Mouse (Mus musculus) splenic B cell, adult 2 months (primary cell): ENCODE data around the gene Synpo2.

Source experiments
- DNase-seq: peaks from one replicate; pipeline ENCODE4 v3.0.0-alpha.2; 2011; ENCODE audit warnings: low read depth, low spot score
- H3K27me3 ChIP-seq: 2 replicates; pipeline ENCODE4 v1.6.1; 2012; ENCODE audit warnings: mild to moderate bottlenecking, low read length, moderate library complexity, mixed read lengths; ENCODE audit not compliant: control insufficient read depth, poor library complexity, insufficient read depth, severe bottlenecking
- H3K36me3 ChIP-seq: 2 replicates; pipeline ENCODE4 v1.6.1; 2012; ENCODE audit warnings: mild to moderate bottlenecking, low read length, moderate library complexity, mixed read lengths; ENCODE audit not compliant: control insufficient read depth, poor library complexity, insufficient read depth, severe bottlenecking

The Synpo2 gene

GRCm38 (mm10) chr3:123234191-123234836 is 1.6 kb downstream of the Synpo2 start:
- peak; percentile 19 for DNase-seq

DNA sequence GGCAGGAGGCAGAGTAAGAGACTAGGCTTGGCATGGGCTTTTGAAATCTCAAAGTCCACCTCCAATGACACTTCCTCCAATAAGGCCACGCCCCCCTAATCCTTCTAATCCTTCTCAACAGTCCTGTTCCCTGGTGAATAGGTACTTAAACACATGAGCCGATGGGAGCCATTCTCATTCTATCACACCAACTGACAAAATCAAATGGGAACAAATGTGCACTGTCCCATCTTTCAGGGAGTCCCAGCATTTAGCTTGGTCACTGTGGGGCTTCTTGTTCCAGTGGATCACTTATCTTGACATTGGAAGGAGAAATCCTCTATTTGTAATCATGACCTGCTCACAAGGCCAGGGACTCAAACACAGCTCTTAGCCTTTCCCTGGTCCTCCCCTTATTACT is 4.3 kb downstream of the Synpo2 start:
- Histone ChIP-seq H3K36me3 (no peaks in the 10 kb centered on the region), H3K27me3 (no peaks in the 10 kb centered on the region)
- no peak for DNase-seq

More at GRCm38 (mm10) chr3:123234191-123234836, 1.6 kb downstream of the Synpo2 start:
- Histone ChIP-seq H3K36me3 (no peaks in the 10 kb centered on the region), H3K27me3 (no peaks in the 10 kb centered on the region)

DNA sequence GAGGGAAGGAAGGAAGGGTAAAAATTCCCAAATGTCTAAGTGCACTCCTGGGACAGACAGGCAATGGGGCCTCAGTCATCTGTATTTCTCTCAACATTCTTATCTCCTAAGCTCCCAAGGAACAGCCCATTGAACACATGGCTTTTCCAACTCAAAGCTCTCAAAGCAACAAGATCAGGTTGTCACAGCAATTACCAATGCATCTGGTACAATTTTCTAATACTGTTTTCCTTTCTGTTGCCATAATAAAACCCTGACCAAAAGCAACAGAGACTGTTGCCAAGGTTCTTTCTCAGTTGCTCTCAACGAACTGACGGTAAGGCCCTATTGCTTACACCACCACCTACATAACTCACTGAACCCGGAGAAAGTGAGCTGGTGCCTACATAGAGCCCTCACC is 8.7 kb downstream of the Synpo2 start:
- Histone ChIP-seq H3K27me3 (no peaks in the 10 kb centered on the region), H3K36me3 (no peaks in the 10 kb centered on the region)
- DNase-seq, result no peak

GRCm38 (mm10) chr3:123218646-123219045 is 17.3 kb downstream of the Synpo2 start:
- no peaks in the 10 kb centered on the region for H3K27me3 ChIP-seq
- no peaks in the 10 kb centered on the region for H3K36me3 ChIP-seq
- peak; percentile 3 for DNase-seq

DNA sequence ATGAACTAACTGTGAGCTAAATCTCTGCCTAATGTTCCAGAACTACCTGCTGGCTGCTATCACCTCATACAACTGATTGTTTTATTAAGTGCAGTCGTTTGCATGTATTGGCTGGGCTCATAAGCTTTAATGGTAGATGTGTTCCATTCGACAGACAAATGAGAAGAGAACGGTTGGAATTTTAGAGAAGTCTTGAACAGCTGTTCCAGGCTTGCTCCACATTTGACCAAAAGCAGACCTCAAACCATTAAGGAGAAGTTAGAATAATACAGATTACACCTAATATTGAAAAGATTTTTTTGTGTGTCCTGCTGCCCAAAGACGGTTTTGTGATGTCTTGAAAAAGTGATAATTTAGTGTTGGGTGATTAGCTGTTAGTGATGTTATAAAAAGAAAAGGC is 27.1 kb downstream of the Synpo2 start:
- no peaks in the 10 kb centered on the region for H3K36me3 ChIP-seq
- DNase-seq, result no peak
- H3K27me3 ChIP-seq, result no peaks in the 10 kb centered on the region

- H3K36me3 ChIP-seq, result no peaks in the 10 kb centered on the region
- no peak for DNase-seq
- no peaks in the 10 kb centered on the region for H3K27me3 ChIP-seq
Measured at GRCm38 (mm10) chr3:123207386-123207785, 28.6 kb downstream of the Synpo2 start.

DNA sequence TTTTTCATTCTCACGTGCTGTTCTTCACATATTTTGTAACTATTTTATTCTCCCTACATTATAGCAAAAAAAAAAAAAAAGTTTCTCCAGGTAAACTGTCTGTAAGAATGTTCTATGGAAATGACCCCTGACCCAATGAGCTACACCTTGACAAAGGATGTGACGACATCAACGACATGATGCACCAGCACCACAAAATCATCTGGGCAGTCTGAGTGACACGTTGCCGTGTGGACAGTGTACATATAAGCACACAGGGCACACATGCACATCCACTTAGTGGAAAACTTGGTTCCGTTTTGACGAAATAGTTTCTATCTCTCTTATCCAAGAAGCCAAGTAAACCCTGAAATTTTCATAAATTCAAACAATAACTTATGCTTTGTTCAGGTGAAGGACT is 30.5 kb downstream of the Synpo2 start:
- Histone ChIP-seq H3K27me3 (no peaks in the 10 kb centered on the region), H3K36me3 (no peaks in the 10 kb centered on the region)
- DNase-seq, result no peak

DNA sequence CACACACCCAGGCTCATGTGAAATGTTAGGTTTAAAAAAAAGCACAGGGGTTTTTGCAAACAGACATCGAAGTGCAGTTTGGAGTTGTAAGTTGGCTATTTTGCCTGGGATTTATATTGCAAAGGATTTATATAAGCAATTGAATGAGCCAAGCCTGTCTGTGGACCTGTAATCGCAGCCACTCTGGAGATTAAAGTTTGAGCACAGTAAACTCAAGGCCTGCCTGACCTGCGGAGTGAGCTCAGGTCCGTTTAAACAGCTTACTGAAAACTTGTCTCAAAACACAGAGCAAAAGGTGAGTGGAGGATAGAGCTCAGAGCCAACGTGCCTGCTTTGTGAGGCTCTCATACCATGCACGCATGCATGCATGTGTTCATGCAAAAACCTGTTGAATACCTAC is 30.9 kb downstream of the Synpo2 start:
- no peak for DNase-seq
- H3K36me3 ChIP-seq, result no peaks in the 10 kb centered on the region
- no peaks in the 10 kb centered on the region for H3K27me3 ChIP-seq

- Histone ChIP-seq H3K36me3 (no peaks in the 10 kb centered on the region), H3K27me3 (no peaks in the 10 kb centered on the region)
- no peak for DNase-seq
Measured at GRCm38 (mm10) chr3:123204658-123205057, 31.3 kb downstream of the Synpo2 start.

- H3K27me3 ChIP-seq, result no peaks in the 10 kb centered on the region
- no peak for DNase-seq
- H3K36me3 ChIP-seq, result no peaks in the 10 kb centered on the region
Measured at GRCm38 (mm10) chr3:123201798-123202197, 34.2 kb downstream of the Synpo2 start.

GRCm38 (mm10) chr3:123193740-123194139 is 42.2 kb downstream of the Synpo2 start:
- DNase-seq, result no peak
- H3K36me3 ChIP-seq, result no peaks in the 10 kb centered on the region
- no peaks in the 10 kb centered on the region for H3K27me3 ChIP-seq

DNA sequence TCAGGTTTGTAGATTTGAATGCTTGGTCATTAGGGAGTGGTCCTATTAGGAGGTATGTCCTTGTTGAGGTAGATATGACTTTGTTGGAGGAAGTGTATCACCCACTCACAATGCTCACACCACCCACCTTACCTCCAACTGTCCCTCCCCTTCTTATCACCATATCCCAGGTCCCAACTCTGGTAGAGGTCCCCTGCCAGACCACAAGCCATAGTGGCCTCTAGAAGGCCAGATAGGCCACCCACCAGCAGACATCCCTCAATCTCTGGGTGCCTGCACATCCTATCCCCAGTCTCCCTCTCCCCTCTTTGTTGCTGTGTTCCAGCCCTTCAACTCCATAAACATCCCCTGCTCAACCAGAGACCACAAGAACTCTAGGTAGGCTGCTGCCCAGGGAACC is 44.3 kb downstream of the Synpo2 start:
- Histone ChIP-seq H3K27me3 (no peaks in the 10 kb centered on the region), H3K36me3 (no peaks in the 10 kb centered on the region)
- DNase-seq, result no peak

- no peak for DNase-seq
- Histone ChIP-seq H3K36me3 (no peaks in the 10 kb centered on the region), H3K27me3 (no peaks in the 10 kb centered on the region)
Measured at GRCm38 (mm10) chr3:123190329-123190728, 45.6 kb downstream of the Synpo2 start.

DNA sequence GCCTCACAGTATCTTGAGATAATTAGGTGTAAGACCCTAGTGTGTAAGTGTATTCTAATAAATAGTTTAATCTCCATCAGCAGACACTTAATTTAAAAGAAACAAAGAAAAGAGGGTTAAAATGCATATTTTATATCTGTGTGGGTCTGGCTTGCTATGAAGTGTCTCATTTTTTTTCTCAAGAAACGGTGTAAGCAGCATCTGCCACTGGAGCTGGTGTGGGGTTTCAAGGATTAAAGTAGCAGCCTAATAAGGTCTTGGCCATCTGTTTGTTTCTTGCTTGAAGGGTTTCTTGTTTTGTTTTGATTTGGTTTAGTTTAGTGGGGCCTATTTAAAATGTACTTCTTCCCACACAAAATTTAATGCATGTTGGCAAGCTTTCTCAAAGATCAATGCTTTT is 46.1 kb downstream of the Synpo2 start:
- Histone ChIP-seq H3K27me3 (no peaks in the 10 kb centered on the region), H3K36me3 (no peaks in the 10 kb centered on the region)
- no peak for DNase-seq

DNA sequence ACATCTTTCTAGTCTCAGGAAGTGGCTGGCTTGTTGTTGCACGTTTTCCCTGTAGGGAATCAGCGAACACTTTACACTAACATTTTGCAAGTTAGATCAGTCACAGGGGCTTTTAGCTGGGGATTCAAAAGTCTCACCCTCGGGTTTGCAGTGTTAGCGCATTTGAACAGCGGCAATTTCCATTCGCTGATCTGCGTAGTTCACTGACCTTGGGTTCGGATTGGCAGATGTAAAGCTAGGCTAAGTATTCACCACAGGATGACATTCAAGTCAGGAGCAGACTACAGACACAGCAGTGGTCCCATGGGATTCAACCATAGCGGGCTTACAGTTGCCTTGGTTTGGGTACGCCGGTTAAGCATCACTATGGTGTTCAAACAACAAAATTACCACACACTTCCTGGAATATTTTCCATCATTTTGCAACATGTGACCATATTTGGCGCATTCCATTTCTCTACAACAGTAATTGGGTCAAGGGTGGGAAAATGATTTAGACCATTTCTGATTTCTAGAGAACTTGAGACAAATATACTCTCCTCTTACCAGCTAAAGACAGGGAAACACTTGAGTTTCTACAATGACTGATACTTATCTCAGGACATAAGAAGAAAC is 47.2 kb downstream of the Synpo2 start:
- Histone ChIP-seq H3K36me3 (no peaks in the 10 kb centered on the region), H3K27me3 (no peaks in the 10 kb centered on the region)
- DNase-seq, result no peak
